Mouse (Mus musculus) frontal cortex, postnatal 25 days (tissue): ENCODE results near the gene Otulinl.
"Not testable (repeated sequence)": the region's sequence is repeated elsewhere in the genome, so short reads cannot be mapped to it uniquely, and the experiment has no call there.

Experiments
- DNase-seq, 2 experiments: peaks; one replicate each; pipeline ENCODE4 v3.0.0; 2022; ENCODE audit warnings: low spot score in 2 of 2

The Otulinl gene

DNA sequence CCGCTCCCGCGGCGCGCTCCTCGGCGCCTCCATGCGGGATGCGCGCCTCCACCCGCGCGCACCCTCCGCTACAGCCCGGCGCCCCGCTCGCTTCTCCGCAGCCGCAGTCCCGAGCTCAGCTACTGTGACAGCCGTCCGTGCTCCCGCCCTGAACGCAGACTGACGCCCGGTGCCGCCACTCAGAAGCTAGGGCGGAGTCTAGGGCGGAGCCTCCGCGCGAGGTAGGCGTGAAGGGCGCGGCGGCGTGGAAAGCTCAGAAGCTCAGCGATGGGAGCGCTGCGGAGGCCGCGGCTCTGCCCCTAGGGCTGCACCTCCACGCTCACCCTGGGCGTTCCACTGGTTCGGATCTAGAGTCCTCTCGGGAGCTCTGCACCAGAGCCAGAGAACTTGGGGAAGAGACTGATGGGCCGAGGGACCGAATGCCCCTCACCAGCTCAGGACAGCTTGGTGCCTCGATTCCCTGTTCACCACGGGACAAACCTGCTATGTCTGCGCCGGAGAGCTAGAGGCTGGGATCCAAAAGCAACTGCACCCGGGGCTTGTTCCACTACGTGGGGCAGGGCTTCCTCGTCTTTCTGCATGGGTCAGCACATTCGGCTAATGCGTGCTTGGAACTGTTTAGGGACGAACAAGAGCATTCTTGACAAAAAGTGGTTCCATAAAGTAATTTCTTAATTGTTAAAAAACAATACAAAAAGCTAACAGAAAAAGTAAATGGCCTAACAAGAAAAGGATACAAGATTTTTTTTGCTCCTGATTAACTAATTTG lies at the start of gene Otulinl:
TSS of gene Otulinl (minus strand) at position 161 of the 769 bp plus-strand sequence.
- DNase-seq, result peak; percentile 93 to 94

DNA sequence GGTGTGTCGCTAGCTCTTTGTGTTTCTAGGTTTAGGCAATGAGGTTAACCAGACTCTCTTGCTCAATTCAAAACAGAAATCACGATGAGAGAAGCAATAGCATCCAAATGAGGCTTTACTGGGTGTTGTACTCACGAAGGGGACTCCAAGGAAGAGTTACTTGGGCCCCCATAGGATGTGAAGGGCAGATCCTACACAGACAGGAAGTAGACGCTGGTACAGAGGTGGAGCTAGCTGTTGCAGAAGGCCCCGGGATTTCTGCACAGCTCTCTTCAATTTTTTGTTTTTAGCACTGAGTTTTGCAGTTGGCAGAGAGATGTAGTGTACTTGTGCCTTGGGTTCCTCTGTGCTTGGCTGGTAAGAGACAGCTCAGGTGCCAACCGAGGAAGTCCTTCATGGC lies 44.8 kb upstream of the Otulinl start:
- no peak for DNase-seq

DNA sequence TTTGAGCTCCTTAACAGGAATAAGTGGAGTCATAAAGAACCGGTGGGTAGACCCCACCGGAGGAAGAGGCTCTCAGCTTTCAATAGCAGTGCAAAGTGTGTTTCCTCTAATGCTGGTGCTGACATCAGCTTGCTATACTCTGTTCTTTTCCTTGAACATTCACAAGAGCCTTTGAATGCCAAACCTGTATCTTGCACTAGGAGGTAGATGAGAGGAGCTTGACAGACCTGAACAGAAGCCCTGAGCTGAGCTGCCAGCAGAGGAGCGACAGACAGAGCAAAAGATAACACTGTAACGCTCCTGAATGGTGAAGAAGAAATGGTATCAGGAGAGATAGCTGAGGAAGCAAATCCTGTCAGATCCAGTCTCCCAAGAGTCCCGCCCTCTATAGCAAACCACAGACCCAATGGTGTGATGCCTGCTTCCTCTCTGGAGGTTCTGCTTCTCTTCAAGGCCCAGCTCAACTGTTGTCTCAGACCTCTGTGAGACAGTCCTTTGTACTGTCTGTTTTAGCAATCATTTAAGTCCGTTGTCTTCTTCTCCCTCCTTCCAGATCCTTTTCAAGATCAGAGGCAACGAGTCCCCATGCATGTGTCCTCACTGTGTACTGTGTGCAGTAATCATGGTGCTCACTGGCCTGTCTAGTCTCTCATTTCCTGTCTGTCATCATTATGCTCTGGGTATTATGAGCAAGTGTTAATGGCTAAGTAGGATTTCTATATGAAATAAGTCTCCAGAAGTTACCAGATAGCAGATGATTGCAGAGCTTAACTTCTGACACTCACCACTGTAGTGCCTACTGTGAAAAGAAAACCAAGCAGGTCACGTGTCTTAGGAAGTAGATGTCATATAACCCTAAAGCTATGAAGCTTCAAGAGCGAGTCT lies 43.7 kb upstream of the Otulinl start:
- DNase-seq, result no peak

DNA sequence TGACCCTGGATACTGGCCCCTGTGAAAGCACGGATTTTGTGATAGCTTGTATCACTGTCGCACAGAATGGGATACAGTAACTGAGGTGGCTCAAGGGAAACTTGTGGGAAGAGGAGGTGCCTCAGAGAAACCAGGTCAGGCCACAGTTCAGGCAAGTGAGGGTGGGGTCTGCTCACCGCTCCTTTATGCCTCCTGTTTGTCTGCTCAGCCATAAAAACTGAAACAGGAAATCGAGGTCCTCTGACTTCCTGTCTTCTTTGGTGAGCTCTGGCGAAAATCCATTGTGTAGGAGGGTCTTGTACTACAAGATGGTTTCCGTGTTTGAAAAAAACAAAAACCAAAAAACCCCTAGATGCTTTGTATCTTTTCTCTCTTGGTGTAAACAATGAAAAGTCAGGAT lies 42.9 kb upstream of the Otulinl start:
- no peak for DNase-seq

DNA sequence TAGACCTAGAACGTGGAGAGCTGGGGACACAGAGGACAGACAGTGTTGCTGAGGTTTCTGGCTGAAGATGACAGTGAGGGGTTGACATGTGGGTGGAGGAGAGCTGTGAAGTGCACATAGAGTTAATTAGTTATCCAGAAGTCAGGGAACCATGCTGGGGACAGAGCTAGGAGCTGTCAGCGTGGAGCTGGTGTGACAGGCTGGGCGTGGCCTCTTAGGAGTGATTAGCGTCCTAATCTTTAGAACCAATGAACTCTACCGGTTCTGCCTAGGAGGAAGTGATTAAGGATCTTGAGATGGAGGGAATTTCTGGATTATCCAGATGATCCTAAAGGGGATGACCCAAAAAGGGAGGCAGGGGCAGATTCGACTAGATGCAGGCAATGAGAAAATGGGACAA lies 42.4 kb upstream of the Otulinl start:
- DNase-seq, result no peak

DNA sequence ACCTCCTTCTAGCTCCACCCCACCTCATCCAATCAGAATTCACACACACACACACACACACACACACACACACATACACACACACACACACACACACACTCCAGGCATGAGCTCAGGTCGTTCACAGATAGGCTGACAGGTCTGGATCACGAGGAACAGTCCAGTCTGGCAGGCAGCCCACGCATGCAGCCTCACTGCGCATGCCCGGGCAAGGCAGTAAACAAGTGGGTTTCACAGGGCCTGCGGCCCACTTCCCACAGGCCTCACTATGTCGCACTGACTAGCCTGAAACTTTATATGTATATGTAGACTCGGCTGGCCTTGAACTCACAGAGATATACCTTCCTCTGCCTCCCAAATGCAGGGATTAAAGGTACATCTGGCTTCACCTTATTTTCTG lies 38.9 kb upstream of the Otulinl start:
- DNase-seq, result not testable (repeated sequence)

- DNase-seq, result no peak
These were observed 37.3 kb upstream of the Otulinl start for GRCm38 (mm10) chr15:27718668-27719067.

DNA sequence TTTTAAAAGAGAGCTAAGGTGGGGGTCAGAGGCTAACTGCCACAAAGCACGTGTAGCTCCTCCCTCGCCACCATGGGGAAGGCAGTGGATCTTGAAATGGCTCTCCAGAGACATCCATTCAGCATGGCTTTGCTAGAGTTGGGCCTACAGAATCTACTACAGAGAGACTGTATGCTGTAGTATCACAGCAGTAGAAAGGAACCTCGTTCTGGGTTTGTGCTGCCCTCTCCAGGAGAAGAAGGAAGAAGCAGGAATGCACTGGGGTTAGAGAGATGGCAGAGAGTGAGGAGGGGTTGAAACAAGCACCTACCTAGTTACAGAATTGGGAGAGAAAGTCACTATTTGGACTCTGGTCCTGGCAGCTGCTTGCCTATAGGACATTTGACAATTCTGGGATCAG lies 34.0 kb upstream of the Otulinl start:
- DNase-seq, result peak; percentile 34 to 35

GRCm38 (mm10) chr15:27710698-27711097 lies 29.3 kb upstream of the Otulinl start:
- no peak for DNase-seq

DNA sequence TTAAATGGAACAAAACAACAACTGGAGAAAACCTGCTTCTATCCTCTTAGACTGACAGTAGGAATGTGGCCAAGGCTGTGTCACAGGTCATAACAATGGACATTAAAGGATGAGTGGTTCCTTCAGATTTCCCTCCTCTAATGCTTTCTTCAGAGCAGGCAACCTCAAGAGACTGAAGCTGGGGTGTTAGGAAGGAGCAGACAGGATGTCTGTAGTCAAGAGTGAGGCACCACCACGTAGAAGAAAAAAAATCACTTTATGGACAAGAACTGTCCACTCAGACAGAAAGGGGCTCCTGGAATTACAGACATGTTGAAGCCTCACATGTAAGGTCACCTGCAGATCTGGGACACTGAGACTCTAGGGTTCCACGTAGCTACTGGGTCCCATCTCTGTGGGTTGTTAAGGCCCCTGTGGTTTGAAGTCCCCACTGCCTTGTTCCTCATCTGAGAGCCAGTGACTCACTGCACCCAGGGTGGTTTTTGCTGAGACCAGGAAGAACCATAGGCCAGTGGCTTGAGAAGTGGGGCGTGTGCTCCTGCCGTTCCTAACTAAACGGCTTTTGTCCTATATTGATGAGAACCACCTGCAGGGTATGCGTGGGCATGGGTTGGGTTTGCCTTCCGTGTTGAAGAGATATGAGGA lies 27.7 kb upstream of the Otulinl start:
- DNase-seq, result no peak

GRCm38 (mm10) chr15:27708499-27708898 lies 27.1 kb upstream of the Otulinl start:
- no peak for DNase-seq

GRCm38 (mm10) chr15:27702972-27703313 lies 21.6 kb upstream of the Otulinl start:
- no peak for DNase-seq

- peak; percentile 22 to 36 for DNase-seq
These were observed 20.9 kb upstream of the Otulinl start for GRCm38 (mm10) chr15:27702031-27702971.

- no peak for DNase-seq
These were observed 16.3 kb upstream of the Otulinl start for GRCm38 (mm10) chr15:27697632-27698031.

DNA sequence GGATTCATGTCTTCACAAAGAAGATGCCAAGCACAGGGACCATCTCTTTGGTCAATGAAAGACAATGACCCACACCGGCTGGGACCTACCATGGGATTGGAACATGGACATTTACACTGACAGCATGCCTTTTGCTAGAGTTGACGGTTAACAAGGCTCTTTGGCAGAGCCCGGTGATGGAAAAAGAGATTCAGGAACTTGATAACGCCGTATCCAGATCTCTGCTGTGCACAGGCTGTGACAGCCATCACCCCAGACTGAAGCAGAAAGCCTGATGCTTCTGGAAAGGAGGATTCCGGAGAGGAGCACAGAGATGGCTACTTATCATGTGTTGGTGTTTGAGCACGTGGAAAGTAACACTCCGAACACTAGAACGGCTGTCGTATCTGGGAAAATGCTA lies 11.9 kb upstream of the Otulinl start:
- DNase-seq, result no peak

DNA sequence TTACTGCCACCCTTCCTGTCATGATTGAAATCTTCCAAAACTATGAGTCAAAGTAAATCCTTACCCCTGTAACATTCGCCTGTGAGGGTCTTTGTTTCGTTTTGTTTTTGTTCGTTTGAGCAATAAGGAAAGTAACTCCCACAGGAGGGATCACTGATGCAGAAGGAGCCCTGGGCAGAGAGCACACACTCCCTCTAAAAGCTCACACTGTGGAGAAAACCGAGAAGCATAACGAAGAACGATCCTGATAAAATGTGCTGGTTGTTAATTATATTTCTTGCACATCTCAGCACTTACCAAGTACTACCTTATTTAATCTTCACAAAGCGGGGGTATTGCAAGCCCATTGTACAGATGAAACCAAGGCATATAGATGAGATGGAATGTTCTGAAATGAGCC lies 10.8 kb upstream of the Otulinl start:
- no peak for DNase-seq

GRCm38 (mm10) chr15:27691213-27691612 lies 9.8 kb upstream of the Otulinl start:
- no peak for DNase-seq

GRCm38 (mm10) chr15:27688041-27688651 lies 6.8 kb upstream of the Otulinl start:
- no peak for DNase-seq

- DNase-seq, result no peak
These were observed 3.4 kb upstream of the Otulinl start for GRCm38 (mm10) chr15:27684813-27685212.

GRCm38 (mm10) chr15:27683206-27683605 lies 1.8 kb upstream of the Otulinl start:
- no peak for DNase-seq

GRCm38 (mm10) chr15:27682619-27683018 lies 1.2 kb upstream of the Otulinl start:
- DNase-seq, result no peak
